Mouse (Mus musculus): ENCODE measurements around the gene Foxk1. TPM values are rescaled to one million over a fixed set of nuclear protein-coding genes. Genes with fewer than 3 reads are reported as not detected.

Gene Foxk1
- polyA plus RNA-seq, 1 experiment: 8.2 TPM

GRCm38 (mm10) chr5:142431811-142432434, 30.6 kb downstream of the Foxk1 start:
- no peak overlapping the region for H3ac ChIP-seq (ENCODE audit: control insufficient read depth, insufficient read length, low read depth)
- no peak overlapping the region for H3K4me3 ChIP-seq (ENCODE audit: insufficient read depth, poor library complexity, severe bottlenecking)
- H3K79me3 ChIP-seq (ENCODE audit: low read depth): peaks cover 3% of the 10 kb centered on the region
- H3K27me3 ChIP-seq (ENCODE audit: control insufficient read depth, insufficient read depth, insufficient read length): no peaks in the 10 kb centered on the region
- H3K36me3 ChIP-seq (ENCODE audit: control insufficient read depth, insufficient read depth): peaks cover 5% of the 10 kb centered on the region
- TF ChIP-seq USF1 (IDR thresholded peaks at IDR 0.05; ENCODE audit: low read depth) (no peak), FOSL1 (IDR thresholded peaks at IDR 0.05; ENCODE audit: insufficient read depth, low read length, poor library complexity, severe bottlenecking) (no peak), MYOD1 (IDR thresholded peaks at IDR 0.05; ENCODE audit: control insufficient read depth, insufficient read length, low read depth) (no peak), MAX (IDR thresholded peaks at IDR 0.05) (no peak), CTCF (IDR thresholded peaks at IDR 0.05; ENCODE audit: control insufficient read depth, insufficient read depth, insufficient read length) (no peak), MYOG (IDR thresholded peaks at IDR 0.05; ENCODE audit: control insufficient read depth, extremely low read depth, insufficient read length) (no peak), CEBPB (IDR thresholded peaks at IDR 0.05; ENCODE audit: low read depth) (no peak)
- H3K79me2 ChIP-seq (ENCODE audit: control insufficient read depth, insufficient read depth): peaks cover 26% of the 10 kb centered on the region

DNA sequence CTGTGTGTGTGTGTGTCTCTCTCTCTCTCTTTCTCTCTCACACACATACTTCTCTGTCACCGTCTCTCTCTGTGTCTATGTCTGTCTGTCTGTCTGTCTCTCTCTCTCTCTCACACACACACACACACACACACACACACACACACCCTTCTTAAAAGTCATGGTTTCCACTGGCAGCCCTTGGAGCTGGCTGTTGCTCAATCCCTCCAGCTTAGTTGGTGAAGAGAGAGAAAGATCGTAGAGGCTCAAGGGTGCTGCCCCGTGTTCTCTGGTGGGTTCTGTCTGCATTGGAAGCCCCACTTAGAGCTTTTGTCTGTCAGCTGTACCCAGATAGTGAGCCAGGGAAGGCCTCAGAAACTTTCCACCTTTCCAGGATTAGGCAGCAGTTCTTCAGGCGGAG, 31.4 kb downstream of the Foxk1 start:
- H3K79me2 ChIP-seq (ENCODE audit: control insufficient read depth, insufficient read depth): peaks cover 19% of the 10 kb centered on the region
- TF ChIP-seq CEBPB (IDR thresholded peaks at IDR 0.05; ENCODE audit: low read depth) (no peak), FOSL1 (IDR thresholded peaks at IDR 0.05; ENCODE audit: insufficient read depth, low read length, poor library complexity, severe bottlenecking) (no peak), CTCF (IDR thresholded peaks at IDR 0.05; ENCODE audit: control insufficient read depth, insufficient read depth, insufficient read length) (no peak), MYOD1 (IDR thresholded peaks at IDR 0.05; ENCODE audit: control insufficient read depth, insufficient read length, low read depth) (no peak), USF1 (IDR thresholded peaks at IDR 0.05; ENCODE audit: low read depth) (no peak), MAX (IDR thresholded peaks at IDR 0.05) (no peak), MYOG (IDR thresholded peaks at IDR 0.05; ENCODE audit: control insufficient read depth, extremely low read depth, insufficient read length) (no peak)
- H3K4me3 ChIP-seq (ENCODE audit: insufficient read depth, poor library complexity, severe bottlenecking): no peak overlapping the region

GRCm38 (mm10) chr5:142434052-142434451, 32.8 kb downstream of the Foxk1 start:
- Histone ChIP-seq H3ac (ENCODE audit: control insufficient read depth, insufficient read length, low read depth) (no peak overlapping the region), H3K79me3 (ENCODE audit: low read depth) (peaks cover 3% of the 10 kb centered on the region), H3K27me3 (ENCODE audit: control insufficient read depth, insufficient read depth, insufficient read length) (no peaks in the 10 kb centered on the region), H3K36me3 (ENCODE audit: control insufficient read depth, insufficient read depth) (peaks cover 5% of the 10 kb centered on the region), H3K79me2 (ENCODE audit: control insufficient read depth, insufficient read depth) (peaks cover 8% of the 10 kb centered on the region), H3K4me3 (ENCODE audit: insufficient read depth, poor library complexity, severe bottlenecking) (no peak overlapping the region)
- TF ChIP-seq CTCF (IDR thresholded peaks at IDR 0.05; ENCODE audit: control insufficient read depth, insufficient read depth, insufficient read length) (no peak), MAX (IDR thresholded peaks at IDR 0.05) (no peak), MYOG (IDR thresholded peaks at IDR 0.05; ENCODE audit: control insufficient read depth, extremely low read depth, insufficient read length) (no peak), CEBPB (IDR thresholded peaks at IDR 0.05; ENCODE audit: low read depth) (no peak), FOSL1 (IDR thresholded peaks at IDR 0.05; ENCODE audit: insufficient read depth, low read length, poor library complexity, severe bottlenecking) (no peak), USF1 (IDR thresholded peaks at IDR 0.05; ENCODE audit: low read depth) (no peak), MYOD1 (IDR thresholded peaks at IDR 0.05; ENCODE audit: control insufficient read depth, insufficient read length, low read depth) (no peak)

More for the DNA sequence above, 31.4 kb downstream of the Foxk1 start:
- peaks cover 3% of the 10 kb centered on the region for H3K79me3 ChIP-seq (ENCODE audit: low read depth)
- peaks cover 5% of the 10 kb centered on the region for H3K36me3 ChIP-seq (ENCODE audit: control insufficient read depth, insufficient read depth)
- H3K27me3 ChIP-seq (ENCODE audit: control insufficient read depth, insufficient read depth, insufficient read length): no peaks in the 10 kb centered on the region
- no peak overlapping the region for H3ac ChIP-seq (ENCODE audit: control insufficient read depth, insufficient read length, low read depth)

DNA sequence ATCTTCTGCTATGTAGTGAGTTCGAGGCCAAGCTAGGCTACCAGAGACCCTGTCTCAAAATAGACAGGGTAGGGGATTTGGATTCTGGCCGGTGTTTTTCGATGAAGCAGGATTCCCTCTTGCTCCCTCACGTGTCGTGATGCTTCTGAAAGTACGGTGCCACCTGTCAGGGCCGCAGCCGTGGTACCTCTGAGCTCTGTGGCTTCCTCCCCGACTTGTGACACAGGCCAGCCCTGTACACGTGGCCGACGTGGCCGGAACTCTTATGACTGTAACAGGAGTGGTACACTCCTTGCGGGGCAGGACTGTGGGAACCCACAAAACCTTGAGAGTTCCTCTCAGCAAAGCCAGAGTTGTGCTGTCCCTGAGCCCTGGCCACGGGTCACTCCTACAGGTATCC, 34.4 kb downstream of the Foxk1 start:
- no peaks in the 10 kb centered on the region for H3K27me3 ChIP-seq (ENCODE audit: control insufficient read depth, insufficient read depth, insufficient read length)
- peaks cover 15% of the 10 kb centered on the region for H3K79me2 ChIP-seq (ENCODE audit: control insufficient read depth, insufficient read depth)
- TF ChIP-seq CTCF (IDR thresholded peaks at IDR 0.05; ENCODE audit: control insufficient read depth, insufficient read depth, insufficient read length) (no peak), MYOD1 (IDR thresholded peaks at IDR 0.05; ENCODE audit: control insufficient read depth, insufficient read length, low read depth) (no peak), FOSL1 (IDR thresholded peaks at IDR 0.05; ENCODE audit: insufficient read depth, low read length, poor library complexity, severe bottlenecking) (no peak), MAX (IDR thresholded peaks at IDR 0.05) (no peak), MYOG (IDR thresholded peaks at IDR 0.05; ENCODE audit: control insufficient read depth, extremely low read depth, insufficient read length) (no peak), USF1 (IDR thresholded peaks at IDR 0.05; ENCODE audit: low read depth) (no peak), CEBPB (IDR thresholded peaks at IDR 0.05; ENCODE audit: low read depth) (no peak)
- no peaks in the 10 kb centered on the region for H3K79me3 ChIP-seq (ENCODE audit: low read depth)
- no peak overlapping the region for H3ac ChIP-seq (ENCODE audit: control insufficient read depth, insufficient read length, low read depth)
- peaks cover 5% of the 10 kb centered on the region for H3K36me3 ChIP-seq (ENCODE audit: control insufficient read depth, insufficient read depth)
- no peak overlapping the region for H3K4me3 ChIP-seq (ENCODE audit: insufficient read depth, poor library complexity, severe bottlenecking)

GRCm38 (mm10) chr5:142438380-142438938, 37.2 kb downstream of the Foxk1 start:
- TF ChIP-seq CTCF (IDR thresholded peaks at IDR 0.05; ENCODE audit: control insufficient read depth, insufficient read depth, insufficient read length): no peak
- no peak for TF ChIP-seq MYOG (IDR thresholded peaks at IDR 0.05; ENCODE audit: control insufficient read depth, extremely low read depth, insufficient read length)
- no peak for TF ChIP-seq MYOD1 (IDR thresholded peaks at IDR 0.05; ENCODE audit: control insufficient read depth, insufficient read length, low read depth)
- TF ChIP-seq CEBPB (IDR thresholded peaks at IDR 0.05; ENCODE audit: low read depth): no peak
- no peak for TF ChIP-seq FOSL1 (IDR thresholded peaks at IDR 0.05; ENCODE audit: insufficient read depth, low read length, poor library complexity, severe bottlenecking)
- TF ChIP-seq USF1 (IDR thresholded peaks at IDR 0.05; ENCODE audit: low read depth): no peak
- no peak for TF ChIP-seq MAX (IDR thresholded peaks at IDR 0.05)
- H3K36me3 ChIP-seq (ENCODE audit: control insufficient read depth, insufficient read depth): peaks cover 5% of the 10 kb centered on the region
- H3K4me3 ChIP-seq (ENCODE audit: insufficient read depth, poor library complexity, severe bottlenecking): no peak overlapping the region
- no peaks in the 10 kb centered on the region for H3K27me3 ChIP-seq (ENCODE audit: control insufficient read depth, insufficient read depth, insufficient read length)
- H3K79me2 ChIP-seq (ENCODE audit: control insufficient read depth, insufficient read depth): peaks cover 36% of the 10 kb centered on the region
- no peak overlapping the region for H3ac ChIP-seq (ENCODE audit: control insufficient read depth, insufficient read length, low read depth)
- H3K79me3 ChIP-seq (ENCODE audit: low read depth): peaks cover 2% of the 10 kb centered on the region
